Mouse (Mus musculus): Measurements from ENCODE around the gene Snx17.

Gene Snx17

GRCm38 (mm10) chr5:31240637-31241521 is 47.9 kb downstream of the Snx17 start, which contains the start of the genes Nrbp1 and Gm9970:
Gene Nrbp1 (plus strand): TSS chr5:31240864.
Gene Gm9970 (minus strand): TSS chr5:31241232.
- in situ Hi-C loops (cut with MseI, MboI), result no loop called here

- in situ Hi-C loops (cut with MseI, MboI), result no loop called here
These were observed 48.6 kb downstream of the Snx17 start for GRCm38 (mm10) chr5:31241522-31242034.

GRCm38 (mm10) chr5:31242191-31242590 is 49.2 kb downstream of the Snx17 start:
- in situ Hi-C loops (cut with MseI, MboI), result no loop called here
